Mouse (Mus musculus): Measurements from ENCODE around the gene Lgr4.
A peak's percentile ranks its signal among the peaks of the same experiment; 100 is the strongest.
"Not testable (repeated sequence)": the region's sequence is repeated elsewhere in the genome, so short reads cannot be mapped to it uniquely, and the experiment has no call there.

Lgr4 gene

GRCm38 (mm10) chr2:109917496-109918413 lies at the start of gene Lgr4:
Lgr4 (plus strand) TSS chr2:109917647.
- peak; percentile 82 for DNase-seq (ENCODE audit: low read depth)

GRCm38 (mm10) chr2:109879429-109879828 lies 38.0 kb upstream of the Lgr4 start:
- DNase-seq (ENCODE audit: low read depth), result not testable (repeated sequence)

DNA sequence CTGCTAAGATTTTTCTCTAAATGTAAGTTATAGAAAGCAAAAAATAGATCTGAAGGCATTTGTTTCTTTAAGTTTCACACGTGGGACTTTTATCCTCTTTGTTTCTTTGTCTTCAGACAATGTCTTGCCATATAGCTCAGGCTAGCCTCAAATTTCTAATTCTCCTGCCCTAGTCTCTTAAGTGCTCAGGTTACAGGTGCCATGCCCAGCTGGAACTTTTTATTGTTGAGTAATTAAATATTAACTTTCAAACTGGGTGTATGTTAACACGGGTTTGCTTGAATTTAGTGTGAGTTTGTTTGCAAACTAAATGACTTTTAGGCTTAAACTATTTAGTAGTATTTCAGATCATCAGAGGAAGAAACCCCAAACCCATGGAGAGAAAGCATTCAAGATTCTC lies 36.3 kb upstream of the Lgr4 start:
- no peak for DNase-seq (ENCODE audit: low read depth)

- no peak for DNase-seq (ENCODE audit: low read depth)
Observed at GRCm38 (mm10) chr2:109881625-109882024, 35.8 kb upstream of the Lgr4 start.

DNA sequence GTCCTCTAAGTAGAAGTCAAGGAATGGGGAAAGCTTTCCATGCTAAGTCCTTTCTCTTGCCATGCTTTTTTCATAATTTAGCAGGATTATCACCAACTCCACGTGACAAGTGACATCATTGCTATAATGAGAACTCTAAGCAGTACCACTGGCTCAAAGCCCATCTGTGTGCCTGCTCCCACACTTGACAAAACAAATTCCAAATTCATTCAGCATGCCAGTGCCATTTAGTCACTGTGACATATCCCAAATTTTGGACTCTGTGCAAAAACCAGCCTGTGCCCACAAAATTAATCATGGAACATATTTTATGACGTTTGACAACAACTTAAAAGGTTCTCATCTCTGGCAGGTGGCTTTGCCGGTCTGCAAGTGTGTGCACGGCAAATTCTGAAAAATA lies 33.3 kb upstream of the Lgr4 start:
- no peak for DNase-seq (ENCODE audit: low read depth)

- no peak for DNase-seq (ENCODE audit: low read depth)
Observed at GRCm38 (mm10) chr2:109884507-109884906, 32.9 kb upstream of the Lgr4 start.

- no peak for DNase-seq (ENCODE audit: low read depth)
Observed at GRCm38 (mm10) chr2:109890068-109890467, 27.4 kb upstream of the Lgr4 start.

- DNase-seq (ENCODE audit: low read depth), result peak; percentile 94
Observed at GRCm38 (mm10) chr2:109890597-109890996, 26.9 kb upstream of the Lgr4 start, which contains the start of gene Lin7c. Lin7c (plus strand) TSS chr2:109890853.

GRCm38 (mm10) chr2:109891031-109891430 lies 26.4 kb upstream of the Lgr4 start:
- DNase-seq (ENCODE audit: low read depth), result peak; percentile 56

- peak; percentile 53 for DNase-seq (ENCODE audit: low read depth)
Observed at GRCm38 (mm10) chr2:109891471-109891870, 26.0 kb upstream of the Lgr4 start.

DNA sequence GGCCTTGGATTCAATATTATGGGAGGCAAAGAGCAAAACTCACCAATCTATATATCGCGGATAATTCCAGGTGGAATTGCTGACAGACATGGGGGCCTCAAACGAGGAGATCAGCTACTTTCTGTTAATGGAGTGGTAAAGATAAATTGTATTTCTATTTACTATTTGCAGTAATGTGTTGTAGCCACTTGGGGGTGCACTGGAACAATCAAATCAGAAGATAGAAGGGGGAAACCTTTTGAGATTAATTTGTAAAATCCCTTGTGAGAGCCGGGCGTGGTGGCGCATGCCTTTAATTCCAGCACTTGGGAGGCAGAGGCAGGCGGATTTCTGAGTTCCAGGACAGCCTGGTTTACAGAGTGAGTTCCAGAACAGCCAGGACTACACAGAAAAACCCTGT lies 21.1 kb upstream of the Lgr4 start:
- peak; percentile 50 for DNase-seq (ENCODE audit: low read depth)

GRCm38 (mm10) chr2:109902869-109903268 lies 14.6 kb upstream of the Lgr4 start:
- no peak for DNase-seq (ENCODE audit: low read depth)

GRCm38 (mm10) chr2:109904171-109904821 lies 13.2 kb upstream of the Lgr4 start:
- DNase-seq (ENCODE audit: low read depth), result peak; percentile 95

- DNase-seq (ENCODE audit: low read depth), result no peak
Observed at GRCm38 (mm10) chr2:109909122-109909521, 8.3 kb upstream of the Lgr4 start.

GRCm38 (mm10) chr2:109912216-109912615 lies 5.2 kb upstream of the Lgr4 start:
- DNase-seq (ENCODE audit: low read depth), result no peak

- no peak for DNase-seq (ENCODE audit: low read depth)
Observed at GRCm38 (mm10) chr2:109912766-109913165, 4.7 kb upstream of the Lgr4 start.

DNA sequence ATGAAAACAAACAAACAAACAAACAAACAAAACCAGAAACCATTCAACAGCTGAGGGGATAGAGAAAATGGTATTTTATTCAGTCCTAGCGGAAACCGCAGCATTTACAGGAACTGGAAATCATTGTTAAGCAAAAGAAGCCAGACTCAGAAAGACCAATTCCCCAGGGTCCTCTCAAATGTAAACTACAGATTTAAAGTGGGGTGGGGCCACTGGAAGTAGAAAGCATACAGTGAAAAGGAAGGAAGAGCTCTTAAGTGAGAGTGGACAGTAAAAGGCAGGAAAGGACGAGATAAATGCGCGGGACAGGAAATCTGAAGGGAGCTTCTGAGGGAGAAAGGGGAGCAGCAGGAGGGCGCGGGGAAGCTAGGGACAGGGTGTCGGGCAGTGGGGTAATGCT lies 4.2 kb upstream of the Lgr4 start:
- DNase-seq (ENCODE audit: low read depth), result no peak

DNA sequence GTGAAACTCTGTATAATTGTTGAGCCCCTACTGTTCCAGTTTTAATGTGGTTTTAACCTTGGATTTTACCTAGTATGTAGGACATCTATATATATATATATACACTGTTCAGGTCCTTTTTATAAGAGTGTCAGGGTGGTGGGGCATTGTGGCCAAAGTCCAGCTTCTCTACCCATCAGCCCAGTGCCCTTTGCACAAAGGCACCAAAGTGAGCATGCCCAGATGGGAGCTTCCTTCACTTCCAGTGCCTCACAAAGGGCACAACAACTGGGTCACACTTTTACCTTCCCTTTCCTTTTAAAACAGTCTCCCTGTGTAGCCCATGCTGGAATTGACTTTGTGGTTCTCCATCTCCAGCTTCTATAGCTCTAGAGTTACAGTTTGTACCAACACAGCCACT lies 2.8 kb upstream of the Lgr4 start:
- no peak for DNase-seq (ENCODE audit: low read depth)

GRCm38 (mm10) chr2:109916782-109917495 lies 508 bp upstream of the Lgr4 start:
- DNase-seq (ENCODE audit: low read depth), result no peak

DNA sequence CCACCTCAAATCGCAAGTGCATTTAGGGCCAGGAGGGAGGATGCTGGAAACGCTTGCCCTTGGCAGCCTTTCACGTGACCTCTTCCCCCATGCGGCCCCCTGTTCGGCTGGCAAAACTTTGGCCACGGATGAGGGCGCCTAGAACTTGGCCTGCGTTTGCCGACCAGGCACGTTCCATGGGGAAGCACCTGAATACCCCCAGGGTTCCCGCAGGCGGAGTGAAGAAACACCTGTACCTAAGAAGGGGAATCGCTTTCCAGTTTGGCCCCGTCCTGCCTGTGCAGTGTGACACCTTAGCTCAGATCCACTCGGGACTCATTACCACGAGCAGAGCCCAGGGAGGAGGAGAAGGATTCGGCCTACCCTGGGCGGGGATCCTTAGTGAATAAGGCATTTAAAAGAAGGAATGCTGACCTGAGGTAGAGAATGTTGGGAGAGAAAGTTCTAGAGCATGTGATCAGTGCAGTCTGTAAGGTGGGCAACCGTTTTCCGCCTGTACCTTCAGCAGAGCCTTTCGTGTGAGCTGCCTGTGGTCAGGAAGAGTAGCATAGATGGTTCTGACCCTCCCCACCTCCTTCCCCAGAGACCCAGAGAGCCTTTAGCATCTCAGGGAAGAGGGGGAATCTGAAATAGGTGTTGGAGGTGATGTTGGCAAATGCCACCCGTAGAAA lies 1.3 kb downstream of the Lgr4 start:
- DNase-seq (ENCODE audit: low read depth), result no peak

DNA sequence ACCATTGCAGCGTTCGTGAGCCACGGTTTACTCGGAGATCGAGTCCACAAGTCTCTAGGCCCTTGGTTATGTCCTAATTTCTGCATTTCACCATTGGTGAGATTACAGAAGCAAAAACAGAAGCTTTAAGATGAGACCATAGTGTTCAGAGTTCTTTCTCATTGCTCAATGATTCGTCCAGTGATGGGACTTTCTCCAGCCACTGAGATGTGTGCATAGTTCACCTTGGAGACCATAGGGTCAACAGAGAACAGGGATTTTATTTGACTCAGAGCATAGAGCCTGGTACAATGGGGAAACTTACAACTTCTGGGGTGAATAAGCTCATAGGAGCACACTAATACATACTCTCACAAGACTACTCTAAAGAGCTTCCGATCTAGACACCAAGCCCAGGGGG lies 3.0 kb downstream of the Lgr4 start:
- no peak for DNase-seq (ENCODE audit: low read depth)
